Mouse (Mus musculus): ENCODE data around the gene Ak2. TPM values are rescaled to one million over a fixed set of nuclear protein-coding genes. Genes with fewer than 3 reads are reported as not detected.

The Ak2 gene
- total RNA-seq, 2 experiments from 2014 or later, result 179 to 206 TPM

DNA sequence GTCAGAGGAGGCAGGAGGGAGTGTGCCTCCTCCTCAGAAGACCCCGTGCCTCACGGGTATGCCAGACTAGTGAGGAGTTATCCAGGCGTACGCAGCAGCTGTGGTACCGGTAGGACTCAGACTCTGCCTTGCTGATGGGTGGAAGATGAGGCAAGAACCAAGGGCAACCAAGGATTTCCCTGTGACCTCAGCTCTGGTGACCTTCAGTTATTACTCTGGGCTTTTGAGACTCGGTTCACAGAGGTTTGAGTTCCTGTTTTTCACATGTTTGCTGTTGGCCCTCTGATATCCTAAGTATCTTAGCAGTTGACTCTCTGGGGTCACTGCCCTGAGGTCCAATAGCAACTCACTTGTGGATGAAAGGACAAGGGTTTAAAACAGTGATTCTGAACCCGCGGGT, 12.0 kb downstream of the Ak2 start:
- ATAC-seq (replicated peaks; ENCODE audit: low FRiP score, low TSS enrichment, poor library complexity, severe bottlenecking), result no peak

DNA sequence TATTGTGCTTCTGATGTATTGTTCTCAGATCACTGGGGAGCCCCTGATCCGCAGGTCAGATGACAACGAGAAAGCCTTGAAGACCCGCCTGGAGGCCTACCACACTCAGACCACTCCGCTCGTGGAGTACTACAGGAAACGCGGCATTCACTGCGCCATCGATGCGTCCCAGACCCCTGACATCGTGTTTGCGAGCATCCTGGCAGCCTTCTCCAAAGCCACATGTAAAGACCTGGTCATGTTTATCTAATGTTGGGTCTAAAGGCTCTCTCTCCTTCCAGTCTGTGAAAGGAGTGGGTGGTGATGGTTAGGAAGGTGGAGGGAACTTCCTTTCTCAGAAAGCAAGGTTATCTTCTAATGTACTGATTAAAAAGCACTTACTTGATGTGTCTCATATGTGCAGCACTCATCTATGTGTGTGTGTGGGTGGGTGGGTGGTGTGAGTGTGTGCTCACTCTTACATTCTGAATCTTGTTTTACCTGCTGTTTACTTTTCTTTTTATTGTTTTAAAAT, 16.3 kb downstream of the Ak2 start:
- ATAC-seq (replicated peaks; ENCODE audit: low FRiP score, low TSS enrichment, poor library complexity, severe bottlenecking), result no peak

DNA sequence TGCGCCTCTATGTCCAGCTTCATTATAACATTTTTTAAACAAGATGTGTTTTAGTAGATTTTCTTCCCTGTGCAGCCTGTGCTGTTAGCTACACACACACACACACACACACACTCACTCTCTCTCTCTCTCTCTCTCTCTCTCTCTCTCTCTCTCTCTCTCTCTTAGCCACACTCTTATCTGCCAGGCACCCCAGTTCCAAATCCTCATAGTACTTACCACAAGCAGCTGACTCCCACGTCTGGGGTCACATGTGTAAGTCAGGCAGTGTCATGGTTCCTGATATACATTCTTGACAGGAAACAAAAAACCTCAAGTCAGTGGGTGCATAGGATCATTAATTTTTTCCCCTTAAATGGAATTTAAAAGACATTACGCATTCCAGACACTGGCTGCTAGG, 16.9 kb downstream of the Ak2 start:
- peak; percentile 33; the same call in 1 of the 2 replicates for ATAC-seq (replicated peaks; ENCODE audit: low FRiP score, low TSS enrichment, poor library complexity, severe bottlenecking)

DNA sequence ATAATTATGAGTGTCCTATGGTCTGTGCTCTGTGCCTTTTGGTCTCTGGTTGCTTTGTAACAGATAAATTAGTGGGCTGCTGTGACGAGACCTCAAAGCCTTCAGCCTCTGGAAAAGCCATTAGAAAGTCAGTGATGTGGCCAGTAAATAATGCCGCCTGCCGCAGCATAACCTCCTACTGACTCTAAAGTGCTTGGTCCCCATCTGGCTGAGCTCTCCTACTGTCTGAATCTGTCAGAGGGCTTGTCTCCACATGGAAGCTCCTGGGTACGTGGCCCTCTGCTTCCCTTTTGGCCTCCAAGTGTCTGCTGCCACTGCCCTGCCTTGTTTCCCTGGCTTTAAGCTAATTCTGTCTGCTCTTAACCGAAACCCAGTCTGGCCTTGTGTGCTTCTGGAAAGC, 17.8 kb downstream of the Ak2 start:
- no peak for ATAC-seq (replicated peaks; ENCODE audit: low FRiP score, low TSS enrichment, poor library complexity, severe bottlenecking)

DNA sequence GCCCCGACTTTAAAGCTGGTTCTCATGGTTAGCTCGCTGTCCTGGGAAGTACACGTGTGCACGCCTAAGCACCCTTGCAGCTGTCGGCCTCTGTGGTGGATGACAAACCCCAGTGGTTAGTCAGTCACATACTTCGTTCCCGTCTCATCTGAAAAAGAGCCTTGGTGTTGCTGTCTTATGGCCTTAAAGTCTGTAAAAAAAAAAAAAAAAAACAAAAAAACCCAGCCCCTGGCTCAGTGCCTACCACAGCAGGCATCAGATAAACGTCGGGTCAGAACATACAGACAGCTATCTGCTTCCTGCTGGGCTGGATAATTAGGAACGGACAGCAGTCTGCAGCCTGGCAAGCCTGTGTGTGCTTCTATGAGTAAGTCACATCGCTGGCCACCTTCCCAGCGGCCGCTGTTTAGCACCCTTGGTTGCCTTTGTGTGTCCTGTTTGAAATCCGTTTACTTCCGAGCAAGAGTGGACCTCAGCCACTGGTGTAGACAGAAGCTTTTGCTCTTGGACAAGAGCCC, 19.9 kb downstream of the Ak2 start:
- ATAC-seq (replicated peaks; ENCODE audit: low FRiP score, low TSS enrichment, poor library complexity, severe bottlenecking), result peak; percentile 73

DNA sequence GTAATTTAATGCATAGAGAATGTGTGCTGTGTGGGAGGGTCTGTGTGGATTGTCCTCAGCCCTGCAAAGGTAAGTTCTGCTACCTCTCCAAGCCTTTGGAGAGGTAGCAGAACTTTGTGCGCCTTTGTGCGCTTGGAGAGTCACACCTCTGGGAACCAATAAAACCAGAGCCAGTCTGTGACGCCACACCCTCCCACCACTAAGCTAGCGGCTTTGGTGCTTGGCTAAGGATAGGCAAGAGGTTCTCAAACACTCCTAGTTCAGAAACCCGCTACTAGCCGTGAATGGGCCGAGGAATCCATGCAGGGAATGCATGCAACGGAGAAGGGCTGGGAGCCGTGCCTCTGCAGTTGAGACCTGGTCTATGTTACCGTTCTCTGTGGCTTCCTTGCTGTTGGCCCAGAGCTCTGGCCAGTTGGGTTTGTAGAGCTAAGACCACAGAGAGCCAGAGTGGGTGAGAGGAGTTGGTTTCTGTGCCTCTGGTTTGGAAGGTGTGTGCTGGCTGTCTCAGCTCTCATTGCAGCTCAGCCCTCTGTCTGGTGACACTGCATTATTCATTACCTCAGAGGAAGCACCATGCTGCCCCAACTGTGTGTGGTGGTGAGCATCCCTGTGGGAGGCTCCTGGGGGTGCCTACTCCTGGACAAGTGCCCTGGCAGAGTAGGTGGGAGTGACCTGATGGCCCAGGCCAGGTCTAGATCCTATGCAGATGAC, 21.6 kb downstream of the Ak2 start:
- ATAC-seq (replicated peaks; ENCODE audit: low FRiP score, low TSS enrichment, poor library complexity, severe bottlenecking), result no peak

DNA sequence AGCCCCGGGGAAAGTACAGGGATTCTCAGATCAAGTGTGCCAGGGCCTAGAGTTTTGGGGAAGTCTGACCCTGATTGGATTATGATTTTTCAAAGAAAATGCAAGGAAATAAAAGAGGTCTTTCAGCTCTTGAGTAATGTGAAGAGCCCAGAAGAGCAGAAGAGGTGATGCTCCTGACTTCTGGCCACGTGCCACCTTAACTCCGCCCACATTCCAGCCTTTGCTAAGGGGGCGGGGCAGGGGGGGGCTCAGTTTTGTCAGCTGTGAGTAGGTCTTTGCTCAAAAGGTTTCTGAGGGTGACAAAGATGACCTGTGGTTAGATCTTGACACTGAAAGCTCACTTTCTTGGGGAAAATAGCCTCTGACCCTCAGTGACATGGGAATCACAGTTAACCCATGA, 24.6 kb downstream of the Ak2 start:
- ATAC-seq (replicated peaks; ENCODE audit: low FRiP score, low TSS enrichment, poor library complexity, severe bottlenecking), result no peak

DNA sequence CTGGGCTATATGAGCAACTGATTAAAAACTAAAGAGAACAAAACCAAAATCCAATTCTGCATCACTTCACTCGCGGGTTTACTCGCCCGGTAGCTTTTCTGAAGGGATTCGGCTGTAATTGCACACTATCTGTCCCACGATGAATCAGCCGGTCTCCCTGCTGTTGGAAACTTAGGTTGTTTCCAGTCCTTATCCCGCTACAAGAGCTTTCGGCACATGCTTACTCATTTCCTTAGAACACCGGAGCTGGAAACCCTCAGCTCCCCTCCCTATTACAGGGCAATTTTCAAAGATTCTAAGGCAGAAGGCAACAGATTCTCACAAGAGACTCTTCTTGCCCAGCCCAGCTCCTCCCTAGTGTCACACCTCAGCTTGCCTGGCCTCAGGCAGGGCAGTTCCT, 25.4 kb downstream of the Ak2 start:
- ATAC-seq (replicated peaks; ENCODE audit: low FRiP score, low TSS enrichment, poor library complexity, severe bottlenecking), result 0 out of 2 replicates have a peak, but pooled peaks have one; percentile 30

DNA sequence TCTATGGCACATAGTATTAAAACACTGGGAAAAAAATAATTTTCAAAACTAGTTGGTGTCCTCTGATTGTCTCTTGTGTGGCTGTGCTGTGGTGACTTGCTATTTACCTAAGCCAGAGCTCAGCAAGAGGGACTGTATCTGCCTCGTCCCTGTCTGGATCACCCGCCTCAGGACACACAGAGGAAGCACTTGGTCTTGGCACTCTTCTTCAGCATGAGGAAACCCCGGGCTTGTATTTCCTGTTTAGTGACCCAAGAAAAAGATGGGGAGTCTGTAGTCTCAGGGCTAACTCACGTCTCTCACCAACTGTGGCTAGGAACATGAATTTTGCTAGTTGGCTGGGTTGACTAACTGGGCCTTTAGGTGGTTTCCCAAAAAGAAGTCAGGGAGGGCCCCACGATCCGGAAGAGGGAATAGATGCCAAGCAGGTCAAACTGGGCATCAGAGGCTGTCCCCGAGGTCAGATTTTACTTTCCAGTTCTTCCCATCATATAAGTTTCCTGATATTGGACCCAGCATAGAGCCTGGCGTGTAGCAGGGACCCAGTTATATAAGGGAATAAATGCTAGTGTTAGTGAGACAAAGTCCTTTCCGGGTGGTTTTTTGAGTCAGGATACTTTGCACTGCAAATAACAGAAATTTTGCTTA, 27.2 kb downstream of the Ak2 start:
- ATAC-seq (replicated peaks; ENCODE audit: low FRiP score, low TSS enrichment, poor library complexity, severe bottlenecking), result no peak

DNA sequence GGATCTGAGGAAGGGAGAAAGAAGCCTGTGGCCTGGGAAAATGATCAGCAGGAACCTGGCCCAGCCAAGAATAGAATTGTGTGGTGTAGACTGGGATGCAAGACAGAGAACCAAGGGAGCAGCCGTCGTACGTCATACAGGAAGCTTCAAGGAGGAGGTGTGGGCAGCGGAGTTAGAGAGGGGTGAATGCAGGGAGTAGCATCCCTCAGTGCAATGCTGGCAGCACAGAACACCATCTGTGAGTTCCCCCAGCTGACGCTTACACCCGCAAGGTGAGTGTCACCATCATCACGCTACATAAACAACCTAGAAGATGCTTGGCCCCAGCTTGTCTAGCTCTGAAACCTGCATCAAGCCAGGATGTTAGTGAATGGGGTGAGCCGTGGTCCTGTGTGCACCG, 28.0 kb downstream of the Ak2 start:
- ATAC-seq (replicated peaks; ENCODE audit: low FRiP score, low TSS enrichment, poor library complexity, severe bottlenecking), result no peak

DNA sequence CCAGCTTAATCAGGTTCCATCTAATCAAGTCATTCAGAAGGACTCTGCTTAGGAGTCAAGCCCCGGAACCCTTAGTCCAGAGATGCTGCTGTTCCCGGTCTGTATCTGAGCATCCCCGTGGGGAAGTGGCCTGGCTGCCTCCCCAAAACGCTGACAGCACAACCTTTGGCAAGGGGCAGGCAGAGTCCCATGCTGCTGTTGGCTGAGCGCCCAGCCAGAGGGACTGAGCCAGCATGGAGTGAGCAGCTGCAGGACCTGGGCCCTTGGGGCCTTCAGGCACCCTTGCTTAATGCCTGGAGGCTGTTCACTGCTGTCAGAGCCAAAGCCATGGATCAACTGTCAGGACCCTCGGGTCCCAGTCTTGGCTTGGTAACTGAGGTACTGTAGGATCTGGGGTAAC, 28.7 kb downstream of the Ak2 start:
- ATAC-seq (replicated peaks; ENCODE audit: low FRiP score, low TSS enrichment, poor library complexity, severe bottlenecking), result no peak; the same call in 1 of the 2 replicates

DNA sequence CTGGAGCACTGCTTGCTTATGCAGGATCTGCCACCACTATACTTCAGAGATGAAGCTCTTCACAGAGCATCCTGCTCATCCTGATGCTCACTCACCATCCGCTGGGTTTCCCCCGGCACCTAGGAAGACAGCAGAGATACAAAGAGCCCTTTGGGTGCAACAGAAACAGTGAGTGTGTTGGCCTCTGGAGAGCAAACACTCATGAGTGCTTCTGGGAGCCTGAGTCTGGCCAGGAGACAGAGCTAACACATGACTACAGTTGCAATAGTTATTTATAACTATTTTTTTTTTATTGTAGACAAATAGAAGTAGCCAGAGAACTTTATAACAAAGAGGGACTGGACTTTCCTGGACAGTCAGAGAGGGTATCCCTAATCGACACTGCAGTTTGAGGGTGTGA, 29.7 kb downstream of the Ak2 start:
- no peak for ATAC-seq (replicated peaks; ENCODE audit: low FRiP score, low TSS enrichment, poor library complexity, severe bottlenecking)

DNA sequence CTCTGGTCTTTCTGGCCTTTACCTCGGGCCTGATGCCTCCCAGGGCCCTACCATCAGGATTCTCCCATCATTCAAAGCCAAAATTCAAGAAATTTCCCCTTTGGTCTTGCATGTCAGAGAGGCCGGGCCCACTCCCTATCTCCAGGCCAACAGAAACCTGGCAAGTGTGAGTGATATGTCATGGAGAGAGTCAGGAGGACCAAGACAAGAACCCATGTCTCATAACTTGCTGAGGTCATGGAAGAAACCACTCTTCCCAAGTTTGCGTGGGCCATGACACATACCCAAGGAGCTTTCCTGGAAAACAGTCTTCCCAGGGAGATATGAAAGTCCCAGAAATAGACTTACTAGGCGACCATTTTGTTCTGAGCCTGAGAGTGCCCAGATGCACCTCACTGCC, 30.1 kb downstream of the Ak2 start:
- no peak for ATAC-seq (replicated peaks; ENCODE audit: low FRiP score, low TSS enrichment, poor library complexity, severe bottlenecking)

DNA sequence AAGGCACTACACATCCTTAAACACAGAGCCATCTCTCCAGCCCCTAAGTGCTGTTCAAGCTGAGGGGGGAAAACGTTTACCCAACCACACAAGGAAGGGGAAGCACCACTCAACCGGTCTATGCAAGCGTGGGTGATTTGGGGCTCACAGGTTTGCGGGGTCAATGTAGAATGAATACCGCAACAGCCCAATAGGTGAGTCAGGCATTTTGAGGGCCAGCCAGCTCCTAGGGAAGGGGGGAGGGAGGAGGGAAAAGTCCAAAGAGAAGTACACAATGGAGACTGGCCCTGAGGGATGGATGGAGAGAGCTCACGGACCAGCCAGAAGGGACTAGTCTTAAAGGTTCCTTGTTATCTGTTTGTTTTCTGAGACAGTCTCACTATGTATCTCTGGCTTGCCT, 32.1 kb downstream of the Ak2 start:
- no peak for ATAC-seq (replicated peaks; ENCODE audit: low FRiP score, low TSS enrichment, poor library complexity, severe bottlenecking)

DNA sequence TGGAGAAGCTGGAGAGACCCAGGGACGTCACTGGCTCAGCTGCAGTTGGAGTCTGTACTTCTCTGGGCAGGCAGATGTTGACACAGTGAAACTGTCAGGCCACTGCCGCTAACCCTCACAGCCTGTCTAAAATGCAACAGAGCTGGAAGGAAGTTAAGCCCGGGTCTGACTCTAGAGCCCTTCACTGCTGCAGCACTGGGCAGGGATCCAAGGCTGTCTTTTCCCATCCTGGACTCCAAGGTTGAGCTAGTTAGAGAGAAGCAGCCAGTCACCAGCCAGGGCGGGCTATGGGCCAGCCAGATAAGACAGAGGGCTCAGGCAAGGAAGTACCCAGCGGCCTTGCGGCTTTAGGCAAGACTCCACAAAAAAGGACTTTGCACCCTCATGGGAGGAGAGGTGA, 33.0 kb downstream of the Ak2 start:
- peak; percentile 98 for ATAC-seq (replicated peaks; ENCODE audit: low FRiP score, low TSS enrichment, poor library complexity, severe bottlenecking)

DNA sequence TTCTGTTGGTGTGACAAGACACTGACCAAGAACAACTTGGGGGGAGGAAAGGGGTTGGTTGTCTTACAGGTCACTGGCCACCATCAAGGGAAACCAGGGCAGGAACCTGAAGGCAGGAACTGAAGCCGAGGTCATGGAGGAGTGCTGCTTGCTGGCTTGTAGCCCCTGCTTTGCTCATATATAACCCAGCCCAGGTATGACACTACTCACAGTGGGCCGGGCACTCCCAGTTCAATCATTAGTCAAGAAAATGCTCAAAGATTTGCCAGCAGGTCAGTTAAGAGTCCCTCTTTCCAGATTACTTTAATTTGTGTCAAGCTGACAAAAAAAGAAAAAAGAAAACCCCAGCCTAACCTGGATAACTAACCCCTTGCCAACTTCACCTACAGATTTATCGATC, 33.9 kb downstream of the Ak2 start:
- no peak for ATAC-seq (replicated peaks; ENCODE audit: low FRiP score, low TSS enrichment, poor library complexity, severe bottlenecking)

DNA sequence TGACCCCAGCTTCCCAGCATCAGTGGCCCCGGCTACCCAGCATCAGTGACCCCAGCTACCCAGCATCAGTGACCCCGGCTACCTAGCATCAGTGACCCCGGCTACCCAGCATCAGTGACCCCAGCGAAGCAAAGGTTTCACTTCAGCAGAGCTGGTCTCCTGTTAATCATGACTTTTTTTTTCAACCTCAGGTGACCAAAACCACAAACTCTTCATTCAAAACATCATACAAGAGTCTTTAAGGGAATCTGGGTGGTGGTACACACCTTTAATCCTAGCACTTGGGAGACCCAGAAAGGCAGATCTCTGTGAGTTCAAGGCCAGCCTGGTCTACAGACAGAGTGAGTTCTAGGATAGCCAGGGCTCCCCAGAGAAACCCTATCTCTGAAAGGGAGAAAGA, 39.0 kb downstream of the Ak2 start:
- ATAC-seq (replicated peaks; ENCODE audit: low FRiP score, low TSS enrichment, poor library complexity, severe bottlenecking), result no peak

DNA sequence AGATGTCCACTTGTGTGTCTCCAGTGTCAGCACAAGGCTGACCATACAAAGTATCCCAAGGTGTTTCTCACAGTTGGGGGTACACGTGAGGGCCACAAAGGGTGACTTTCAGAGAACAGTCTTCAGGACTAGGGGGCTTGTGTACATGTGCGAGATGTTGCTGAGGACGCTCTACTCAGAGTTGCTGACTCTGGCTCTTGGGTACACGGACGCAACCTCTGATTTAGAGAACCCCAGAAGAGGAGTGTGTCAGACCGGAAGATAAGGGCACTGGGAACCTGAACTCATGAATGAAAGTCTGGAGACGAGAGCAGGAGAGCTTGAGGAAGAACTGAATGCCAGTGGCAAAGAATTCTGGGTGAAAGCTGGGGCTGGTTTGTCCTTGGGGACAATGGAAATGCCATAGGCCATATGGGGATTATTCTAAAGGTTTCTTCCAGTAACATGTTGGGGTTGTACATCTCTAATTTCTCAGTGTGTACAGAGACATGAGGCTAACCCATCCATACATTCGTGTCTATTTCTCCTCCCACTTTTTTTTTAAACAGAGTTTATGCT, 39.7 kb downstream of the Ak2 start:
- no peak for ATAC-seq (replicated peaks; ENCODE audit: low FRiP score, low TSS enrichment, poor library complexity, severe bottlenecking)

DNA sequence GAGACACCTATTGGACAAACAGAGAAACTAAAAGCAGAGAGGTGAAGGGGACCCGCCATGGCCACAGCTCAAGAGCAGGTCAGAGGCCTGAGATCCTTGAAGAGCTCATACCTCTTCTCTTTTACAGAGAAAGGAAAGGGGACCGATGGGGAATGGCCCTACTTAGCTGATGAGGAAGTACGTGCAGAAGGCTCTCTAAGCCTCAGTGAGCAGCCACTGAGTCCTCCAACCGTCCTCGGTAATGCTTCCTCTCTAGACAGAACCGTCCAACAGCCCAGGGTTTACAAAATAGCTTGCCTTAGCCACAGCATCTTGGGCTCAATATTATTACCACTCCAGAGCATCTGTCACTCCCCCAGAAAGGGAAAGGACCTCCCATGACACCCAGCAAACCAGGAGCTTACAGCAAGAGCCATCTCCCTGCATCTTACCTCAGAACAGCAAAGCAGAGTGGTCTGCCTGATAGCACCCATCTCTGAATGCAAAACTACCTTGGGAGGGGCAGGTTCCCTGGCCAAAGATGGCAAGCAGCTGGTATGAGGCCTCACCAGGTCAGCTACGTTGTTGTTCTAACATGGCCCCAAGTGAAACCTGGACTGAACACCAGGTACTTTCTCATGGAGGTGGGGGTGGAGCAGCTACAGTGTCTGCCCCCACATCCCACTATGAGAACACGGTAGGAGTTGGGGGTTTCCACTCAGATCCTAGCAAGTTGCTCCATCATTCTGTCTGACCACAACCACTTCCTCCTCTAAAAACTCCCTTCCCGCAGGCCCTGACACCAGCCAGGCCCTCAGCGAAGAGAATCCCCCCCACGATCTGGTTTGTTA, 40.6 kb downstream of the Ak2 start:
- no peak for ATAC-seq (replicated peaks; ENCODE audit: low FRiP score, low TSS enrichment, poor library complexity, severe bottlenecking)

All from megakaryocyte-erythroid progenitor cell, adult 5-6 weeks (primary cell).